Mouse (Mus musculus): ENCODE results near the gene Dnmt3l. TPM values are rescaled to one million over a fixed set of nuclear protein-coding genes. Genes with fewer than 3 reads are reported as not detected.

Dnmt3l gene
- polyA plus RNA-seq, 1 experiment from 2014 or later = 1.4 TPM

DNA sequence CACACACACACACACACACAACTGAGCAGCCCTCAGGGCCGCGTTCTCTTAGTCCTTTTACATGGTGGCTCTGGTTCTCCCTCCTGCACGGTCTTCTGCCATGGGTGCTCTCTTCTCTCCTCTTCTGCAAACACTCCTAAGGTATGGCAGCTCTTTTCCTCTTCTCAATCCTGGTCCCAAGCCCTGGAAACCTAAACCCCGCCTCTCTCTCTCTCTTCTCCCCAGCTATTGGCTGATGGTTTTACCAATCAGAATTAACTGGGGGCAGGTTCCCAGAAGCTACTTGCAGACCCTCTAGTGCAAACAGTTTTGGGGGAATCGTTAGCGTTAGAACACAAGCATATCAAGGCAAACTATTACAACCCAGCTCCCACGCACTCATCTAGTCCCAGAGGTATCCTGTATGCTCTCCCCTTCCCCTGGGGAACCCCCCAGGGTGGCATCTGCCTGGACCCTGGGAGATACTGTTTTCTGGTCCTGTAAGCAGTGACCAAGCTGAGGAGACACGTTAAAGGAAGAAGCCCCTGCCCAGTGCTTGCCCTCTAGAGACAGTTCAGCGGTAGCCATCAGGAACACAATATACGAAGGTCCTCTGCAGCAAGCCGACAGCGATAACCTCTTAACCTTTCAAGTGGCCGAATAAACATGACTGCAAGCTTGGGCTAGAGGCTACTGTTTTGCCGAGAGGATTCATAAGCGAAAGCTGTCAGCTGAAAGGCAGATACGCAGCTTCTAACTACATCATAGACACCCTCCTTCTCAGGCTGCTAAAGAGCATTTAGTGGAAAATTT is 59.4 kb downstream of the Dnmt3l start:
- Histone ChIP-seq H3K4me1 (ENCODE audit: insufficient read depth) (0 out of 2 replicates have a peak, but pooled peaks cover 3% of the 10 kb centered on the region), H3K9me3 (ENCODE audit: low read depth, low read length) (no peaks in the 10 kb centered on the region), H3K9ac (no peak overlapping the region), H3K27ac (ENCODE audit: low read depth) (no peak overlapping the region), H3K4me2 (peak overlapping the region; percentile 59), H3K4me3 (ENCODE audit: low read depth, low read length) (peak overlapping the region; percentile 14; the same call in 1 of the 2 replicates), H3K36me3 (ENCODE audit: insufficient read depth) (no peaks in the 10 kb centered on the region), H3K27me3 (ENCODE audit: insufficient read depth, low read length) (no peaks in the 10 kb centered on the region)
- TF ChIP-seq CTCF (IDR thresholded peaks at IDR 0.05; ENCODE audit: low read depth) = no peak
- DNase-seq (peak; percentile 54), ATAC-seq (ENCODE audit: insufficient read depth) (peak; percentile 61)
- WGBS = 5% methylated on average over 16 of the region's 16 CpGs

DNA sequence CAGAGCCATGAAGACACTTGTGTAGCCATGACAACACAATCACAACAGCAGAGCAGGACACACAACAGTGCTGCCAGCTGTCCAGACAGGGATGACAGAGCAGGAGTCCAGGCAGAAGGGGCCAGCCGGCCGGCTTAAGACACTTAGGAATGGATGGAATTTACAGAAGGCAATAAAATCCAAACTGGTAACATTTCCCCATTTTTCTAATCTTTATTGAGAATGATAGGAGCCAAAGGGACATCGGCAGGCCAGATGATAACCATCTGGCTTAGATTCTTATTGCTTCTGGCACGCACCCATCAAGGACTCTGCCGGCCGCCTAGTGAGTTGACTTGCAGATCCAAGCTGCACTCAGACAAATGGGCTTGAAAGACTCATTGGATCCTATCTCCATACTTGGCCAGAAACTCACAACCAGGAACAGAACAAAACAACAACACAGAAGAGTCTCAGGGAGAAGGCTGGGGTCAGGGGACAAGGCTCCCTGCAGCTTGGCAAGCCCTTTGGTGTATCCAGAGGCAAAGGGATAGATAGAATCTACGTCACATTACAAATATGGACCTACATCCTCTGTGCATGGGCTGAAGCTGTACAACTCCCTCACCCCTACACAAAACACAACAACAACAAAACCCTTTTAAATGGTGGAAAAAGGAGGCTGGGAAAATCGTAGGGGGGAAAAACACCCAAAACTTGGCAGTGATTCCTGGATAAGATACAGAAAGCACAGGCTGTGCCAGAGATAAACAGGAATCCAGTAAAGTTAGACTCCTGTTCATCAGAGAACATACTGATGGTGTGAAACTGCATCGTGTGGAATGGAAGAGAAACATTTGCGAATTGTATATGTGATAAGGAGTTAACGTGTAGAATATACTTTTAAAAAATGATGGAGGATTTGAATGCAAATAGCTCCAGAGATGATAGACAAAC is 63.1 kb downstream of the Dnmt3l start:
- no peak overlapping the region for H3K9ac ChIP-seq
- H3K4me2 ChIP-seq = no peak overlapping the region
- no peak overlapping the region for H3K4me3 ChIP-seq (ENCODE audit: low read depth, low read length)
- 49% methylated on average over 11 of the region's 11 CpGs for WGBS
- peak; percentile 70 for DNase-seq
- H3K4me1 ChIP-seq (ENCODE audit: insufficient read depth) = 0 out of 2 replicates have a peak, but pooled peaks cover 3% of the 10 kb centered on the region
- H3K9me3 ChIP-seq (ENCODE audit: low read depth, low read length) = no peaks in the 10 kb centered on the region
- 0 out of 2 replicates have a peak, but pooled peaks have one; percentile 1 for TF ChIP-seq CTCF (IDR thresholded peaks at IDR 0.05; ENCODE audit: low read depth)
- no peaks in the 10 kb centered on the region for H3K27me3 ChIP-seq (ENCODE audit: insufficient read depth, low read length)
- H3K36me3 ChIP-seq (ENCODE audit: insufficient read depth) = no peaks in the 10 kb centered on the region
- peak; percentile 73 for ATAC-seq (ENCODE audit: insufficient read depth)
- peak overlapping the region; percentile 76 for H3K27ac ChIP-seq (ENCODE audit: low read depth)

DNA sequence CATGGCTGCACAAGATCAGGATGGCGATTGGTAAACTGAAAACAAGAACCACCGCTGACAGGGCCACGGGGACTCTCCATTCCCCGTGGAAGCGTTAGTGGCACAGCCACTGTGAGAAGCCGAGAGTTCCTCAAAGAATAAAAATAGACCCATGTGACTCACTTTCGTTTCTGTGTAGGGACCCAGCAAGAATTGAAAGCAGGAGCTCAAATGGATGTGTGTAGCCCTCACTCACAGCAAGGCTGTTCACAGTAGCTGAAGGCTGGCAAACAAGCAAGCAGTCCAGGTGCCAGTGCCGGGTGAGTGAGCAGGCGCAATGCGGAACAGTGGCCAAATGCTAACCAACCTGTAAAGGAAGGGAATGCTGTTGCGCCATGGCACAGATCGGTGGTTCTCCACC is 63.8 kb downstream of the Dnmt3l start:
- no peak for TF ChIP-seq CTCF (IDR thresholded peaks at IDR 0.05; ENCODE audit: low read depth)
- Histone ChIP-seq H3K4me3 (ENCODE audit: low read depth, low read length) (no peak overlapping the region), H3K4me1 (ENCODE audit: insufficient read depth) (0 out of 2 replicates have a peak, but pooled peaks cover 3% of the 10 kb centered on the region), H3K9me3 (ENCODE audit: low read depth, low read length) (no peaks in the 10 kb centered on the region), H3K36me3 (ENCODE audit: insufficient read depth) (no peaks in the 10 kb centered on the region), H3K27ac (ENCODE audit: low read depth) (no peak overlapping the region), H3K4me2 (no peak overlapping the region), H3K9ac (no peak overlapping the region), H3K27me3 (ENCODE audit: insufficient read depth, low read length) (no peaks in the 10 kb centered on the region)
- ATAC-seq (ENCODE audit: insufficient read depth) (no peak), DNase-seq (no peak)
- 81% methylated on average over 12 of the region's 12 CpGs for WGBS

Other genes starting within 250 kb of the Dnmt3l start
- gene Gm9639, start 246.9 kb upstream of the Dnmt3l start, polyA plus RNA-seq (2014; fragmentation: Nextera tagmentation; extraction: Ambion mirVana) = not detected in 2 replicates
- gene Gm19668, start 242.8 kb upstream of the Dnmt3l start, polyA plus RNA-seq (2014; fragmentation: Nextera tagmentation; extraction: Ambion mirVana) = not detected in 2 replicates
- gene Gm9507, start 230.1 kb upstream of the Dnmt3l start, polyA plus RNA-seq (2014; fragmentation: Nextera tagmentation; extraction: Ambion mirVana) = not detected in 2 replicates
- not detected in 2 replicates for gene Gm2696, start 227.3 kb upstream of the Dnmt3l start, polyA plus RNA-seq (2014; fragmentation: Nextera tagmentation; extraction: Ambion mirVana)
- not detected in 2 replicates for gene Krtap10-4, start 214.9 kb upstream of the Dnmt3l start, polyA plus RNA-seq (2014; fragmentation: Nextera tagmentation; extraction: Ambion mirVana)
- gene Krtap10-10, start 206.0 kb upstream of the Dnmt3l start, polyA plus RNA-seq (2014; fragmentation: Nextera tagmentation; extraction: Ambion mirVana) = not detected in 2 replicates
- gene Gm36176, start 195.1 kb upstream of the Dnmt3l start, polyA plus RNA-seq (2014; fragmentation: Nextera tagmentation; extraction: Ambion mirVana) = not detected in 2 replicates
- gene Gm10318, start 189.1 kb upstream of the Dnmt3l start, polyA plus RNA-seq (2014; fragmentation: Nextera tagmentation; extraction: Ambion mirVana) = not detected in 2 replicates
- gene Gm3285, start 180.0 kb upstream of the Dnmt3l start, polyA plus RNA-seq (2014; fragmentation: Nextera tagmentation; extraction: Ambion mirVana) = not detected in 2 replicates
- gene Lrrc3, start 139.4 kb upstream of the Dnmt3l start, polyA plus RNA-seq (2014; fragmentation: Nextera tagmentation; extraction: Ambion mirVana) = 3.4 and 4.2 TPM in 2 replicates
- gene Trpm2, start 71.4 kb upstream of the Dnmt3l start, polyA plus RNA-seq (2014; fragmentation: Nextera tagmentation; extraction: Ambion mirVana) = 0.09 and 0.63 TPM in 2 replicates
- gene 1810043G02Rik, start 63.4 kb upstream of the Dnmt3l start, polyA plus RNA-seq (2014; fragmentation: Nextera tagmentation; extraction: Ambion mirVana) = 24.6 and 28.1 TPM in 2 replicates
- 141 and 160 TPM in 2 replicates for gene Pfkl, start 31.9 kb upstream of the Dnmt3l start, polyA plus RNA-seq (2014; fragmentation: Nextera tagmentation; extraction: Ambion mirVana)
- gene Aire, start 1.7 kb downstream of the Dnmt3l start, polyA plus RNA-seq (2014; fragmentation: Nextera tagmentation; extraction: Ambion mirVana) = 0.95 and 1.5 TPM in 2 replicates
- gene Icosl, start 27.4 kb downstream of the Dnmt3l start, polyA plus RNA-seq (2014; fragmentation: Nextera tagmentation; extraction: Ambion mirVana) = 7.2 and 8.4 TPM in 2 replicates
- 16.7 and 19.7 TPM in 2 replicates for gene D10Jhu81e, start 127.8 kb downstream of the Dnmt3l start, polyA plus RNA-seq (2014; fragmentation: Nextera tagmentation; extraction: Ambion mirVana)
- 20.8 and 21.8 TPM in 2 replicates for gene Pwp2, start 143.2 kb downstream of the Dnmt3l start, polyA plus RNA-seq (2014; fragmentation: Nextera tagmentation; extraction: Ambion mirVana)
- gene Trappc10, start 202.7 kb downstream of the Dnmt3l start, polyA plus RNA-seq (2014; fragmentation: Nextera tagmentation; extraction: Ambion mirVana) = 15.7 and 18.0 TPM in 2 replicates

All from lung, embryonic 14.5 days (tissue).